Mouse (Mus musculus) limb, embryonic 11.5 days (tissue): ENCODE data around the gene Astn2. TPM values are rescaled to one million over a fixed set of nuclear protein-coding genes. Genes with fewer than 3 reads are reported as not detected.

Experiments used
- ATAC-seq: fragments of 200-750 bp; cut with Nextera tagmentation; 2 replicates; pipeline ENCODE4 v1.8.0; 2017; ENCODE audit warnings: low read depth; ENCODE audit not compliant: insufficient number of reproducible peaks, low FRiP score, low TSS enrichment
- DNase-seq: peaks from one replicate; pipeline ENCODE4 v3.0.0-alpha.2; 2015; ENCODE audit warnings: low spot score
- H3K27ac ChIP-seq: fragments of 300-500 bp; sonication (generic); replicated peaks from 2 replicates; pipeline ENCODE4 v1.5.1; 2014; ENCODE audit warnings: low read depth, mild to moderate bottlenecking, low read length
- H3K27me3 ChIP-seq: fragments of 300-500 bp; sonication (generic); 2 replicates; pipeline ENCODE4 v1.6.1; 2014; ENCODE audit warnings: mild to moderate bottlenecking, low read length, mixed read lengths; ENCODE audit not compliant: control insufficient read depth, insufficient read depth
- H3K36me3 ChIP-seq: fragments of 300-500 bp; sonication (generic); 2 replicates; pipeline ENCODE4 v1.6.1; 2014; ENCODE audit warnings: mild to moderate bottlenecking, low read length, moderate library complexity, mixed read lengths; ENCODE audit not compliant: control insufficient read depth, insufficient read depth
- H3K4me1 ChIP-seq: fragments of 300-500 bp; sonication (generic); 2 replicates; pipeline ENCODE4 v1.6.1; 2014; ENCODE audit warnings: low read length, mixed read lengths; ENCODE audit not compliant: control insufficient read depth, insufficient read depth
- H3K4me2 ChIP-seq: fragments of 300-500 bp; sonication (generic); 2 replicates; pipeline ENCODE4 v1.6.1; 2014; ENCODE audit warnings: low read depth, mild to moderate bottlenecking, moderate library complexity; ENCODE audit not compliant: severe bottlenecking
- H3K4me3 ChIP-seq: fragments of 300-500 bp; sonication (generic); 2 replicates; pipeline ENCODE4 v1.5.1; 2014; ENCODE audit warnings: low read depth, low read length
- H3K9ac ChIP-seq: fragments of 300-500 bp; sonication (generic); 2 replicates; pipeline ENCODE4 v1.6.1; 2014; ENCODE audit warnings: mild to moderate bottlenecking, low read length
- H3K9me3 ChIP-seq: fragments of 300-500 bp; sonication (generic); 2 replicates; pipeline ENCODE4 v1.6.1; 2016; ENCODE audit warnings: low read length; ENCODE audit not compliant: control insufficient read depth
- WGBS: fragments of 180-500 bp; shearing (Covaris S2); extraction: QIAGEN DNeasy Blood & Tissue Kit; methylation state at CpG from one replicate; pipeline ENCODE4 v1.1.7; 2014; 5-methylcytosine and 5-hydroxymethylcytosine counted together
- polyA plus RNA-seq: library from polyadenylated mRNA; unstranded; fragments of >200 nt; fragmentation: Nextera tagmentation; extraction: Ambion mirVana; gene quantifications from 2 replicates; pipeline ENCODE4 v1.2.1, GENCODE M21; 2014

Gene Astn2
- polyA plus RNA-seq, 1 experiment from 2014 or later = 0.47 TPM

- H3K4me2 ChIP-seq = no peak overlapping the region
- H3K4me3 ChIP-seq = no peak overlapping the region
- no peak for ATAC-seq
- no peak overlapping the region for H3K27ac ChIP-seq
- H3K4me1 ChIP-seq = no peaks in the 10 kb centered on the region
- no peak for DNase-seq
- WGBS = 21% methylated on average over 1 of the region's 1 CpGs
- no peaks in the 10 kb centered on the region for H3K9me3 ChIP-seq
- no peak overlapping the region for H3K9ac ChIP-seq
- H3K36me3 ChIP-seq = no peaks in the 10 kb centered on the region
- no peaks in the 10 kb centered on the region for H3K27me3 ChIP-seq
Measured at GRCm38 (mm10) chr4:65373841-65374240, 1030.6 kb downstream of the Astn2 start.

GRCm38 (mm10) chr4:65372731-65373130 lies 1031.7 kb downstream of the Astn2 start:
- Histone ChIP-seq H3K4me2 (no peak overlapping the region), H3K27ac (no peak overlapping the region), H3K4me3 (no peak overlapping the region), H3K36me3 (no peaks in the 10 kb centered on the region), H3K4me1 (no peaks in the 10 kb centered on the region), H3K9ac (no peak overlapping the region), H3K9me3 (no peaks in the 10 kb centered on the region), H3K27me3 (no peaks in the 10 kb centered on the region)
- DNase-seq (no peak), ATAC-seq (no peak)
- WGBS = 95% methylated on average over 3 of the region's 3 CpGs

DNA sequence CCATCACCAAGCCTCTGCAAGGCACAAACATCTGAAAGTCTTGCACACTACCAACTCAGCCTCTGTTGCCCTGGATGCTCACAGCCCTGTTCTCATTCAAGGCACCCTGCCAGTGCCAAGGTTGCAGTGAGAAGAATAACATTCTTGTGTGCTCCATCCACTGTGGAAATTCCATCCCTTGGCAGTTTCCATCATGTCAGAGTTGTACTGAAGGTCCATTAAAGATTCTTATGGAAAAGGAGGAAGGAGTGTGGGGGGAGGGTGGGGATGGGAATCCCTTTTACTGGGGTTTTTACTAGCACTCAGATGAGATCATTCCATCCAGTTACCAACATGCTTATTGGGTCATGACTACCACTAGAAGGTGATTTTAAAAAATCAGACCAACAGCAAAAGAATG lies 1037.3 kb downstream of the Astn2 start:
- no peak overlapping the region for H3K27ac ChIP-seq

DNA sequence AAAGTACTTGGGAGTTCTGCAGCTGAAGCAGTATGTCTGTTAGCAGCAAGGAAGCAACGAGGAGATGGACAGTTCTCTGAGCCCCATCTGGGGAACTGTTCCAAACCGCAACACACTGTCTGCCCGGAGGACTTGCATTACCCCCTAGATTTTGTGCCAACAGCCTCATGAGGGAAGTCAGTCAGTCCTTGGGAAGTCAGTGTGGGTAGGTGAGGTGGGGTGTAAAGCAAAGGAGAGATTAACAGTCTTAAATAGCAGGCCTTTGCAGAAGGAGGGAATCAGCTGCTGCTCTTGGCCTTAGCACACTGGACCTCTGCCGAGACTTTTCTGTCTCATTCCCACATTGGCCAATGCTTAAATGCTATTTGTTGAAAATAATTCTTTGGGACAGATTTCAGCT lies 1049.8 kb downstream of the Astn2 start:
- 71% methylated on average over 4 of the region's 4 CpGs for WGBS
- Histone ChIP-seq H3K4me1 (no peaks in the 10 kb centered on the region), H3K9me3 (no peaks in the 10 kb centered on the region), H3K4me2 (no peak overlapping the region), H3K4me3 (no peak overlapping the region), H3K9ac (no peak overlapping the region), H3K27ac (no peak overlapping the region), H3K36me3 (no peaks in the 10 kb centered on the region), H3K27me3 (no peaks in the 10 kb centered on the region)
- DNase-seq (no peak), ATAC-seq (no peak)

More for the DNA sequence above, 1037.3 kb downstream of the Astn2 start:
- no peaks in the 10 kb centered on the region for H3K36me3 ChIP-seq
- DNase-seq (no peak), ATAC-seq (no peak)
- H3K9ac ChIP-seq = no peak overlapping the region
- no peak overlapping the region for H3K4me3 ChIP-seq
- no peak overlapping the region for H3K4me2 ChIP-seq
- H3K4me1 ChIP-seq = no peaks in the 10 kb centered on the region
- H3K9me3 ChIP-seq = no peaks in the 10 kb centered on the region
- no peaks in the 10 kb centered on the region for H3K27me3 ChIP-seq

- no peak for DNase-seq
- Histone ChIP-seq H3K36me3 (no peaks in the 10 kb centered on the region), H3K27me3 (no peaks in the 10 kb centered on the region), H3K9ac (no peak overlapping the region), H3K9me3 (no peaks in the 10 kb centered on the region), H3K4me2 (no peak overlapping the region), H3K4me1 (no peaks in the 10 kb centered on the region), H3K27ac (no peak overlapping the region), H3K4me3 (no peak overlapping the region)
- WGBS = 89% methylated on average over 7 of the region's 7 CpGs
- no peak for ATAC-seq
Measured at GRCm38 (mm10) chr4:65350521-65350920, 1053.9 kb downstream of the Astn2 start.

- no peak overlapping the region for H3K4me3 ChIP-seq
- no peaks in the 10 kb centered on the region for H3K4me1 ChIP-seq
- ATAC-seq (no peak), DNase-seq (no peak)
- H3K9me3 ChIP-seq = no peaks in the 10 kb centered on the region
- no peak overlapping the region for H3K27ac ChIP-seq
- no peak overlapping the region for H3K4me2 ChIP-seq
- no peaks in the 10 kb centered on the region for H3K36me3 ChIP-seq
- no peaks in the 10 kb centered on the region for H3K27me3 ChIP-seq
- 88% methylated on average over 3 of the region's 3 CpGs for WGBS
- no peak overlapping the region for H3K9ac ChIP-seq
Measured at GRCm38 (mm10) chr4:65341766-65342165, 1062.6 kb downstream of the Astn2 start.

- Histone ChIP-seq H3K4me2 (no peak overlapping the region), H3K9me3 (no peaks in the 10 kb centered on the region), H3K9ac (no peak overlapping the region), H3K27ac (no peak overlapping the region), H3K4me3 (no peak overlapping the region), H3K4me1 (peaks cover 3% of the 10 kb centered on the region), H3K36me3 (no peaks in the 10 kb centered on the region), H3K27me3 (no peaks in the 10 kb centered on the region)
- DNase-seq (no peak), ATAC-seq (no peak)
- WGBS = 30% methylated on average over 1 of the region's 1 CpGs
Measured at GRCm38 (mm10) chr4:65333718-65334117, 1070.7 kb downstream of the Astn2 start.
